Mouse (Mus musculus) bone marrow, adult 2 months (tissue): ENCODE results near the gene Agpat4.

Experiments
- CTCF ChIP-seq: fragments of 200-500 bp; IDR thresholded peaks from 2 replicates; pipeline ENCODE4 v1.5.1; 2011; ENCODE audit warnings: low read length, control low read depth; ENCODE audit not compliant: control insufficient read depth, insufficient read depth
- POLR2A ChIP-seq: fragments of 200-500 bp; IDR thresholded peaks from 2 replicates; pipeline ENCODE4 v1.6.1; 2011; ENCODE audit warnings: low read depth, mild to moderate bottlenecking, control low read depth, low read length, borderline replicate concordance; ENCODE audit not compliant: control insufficient read depth

DNA sequence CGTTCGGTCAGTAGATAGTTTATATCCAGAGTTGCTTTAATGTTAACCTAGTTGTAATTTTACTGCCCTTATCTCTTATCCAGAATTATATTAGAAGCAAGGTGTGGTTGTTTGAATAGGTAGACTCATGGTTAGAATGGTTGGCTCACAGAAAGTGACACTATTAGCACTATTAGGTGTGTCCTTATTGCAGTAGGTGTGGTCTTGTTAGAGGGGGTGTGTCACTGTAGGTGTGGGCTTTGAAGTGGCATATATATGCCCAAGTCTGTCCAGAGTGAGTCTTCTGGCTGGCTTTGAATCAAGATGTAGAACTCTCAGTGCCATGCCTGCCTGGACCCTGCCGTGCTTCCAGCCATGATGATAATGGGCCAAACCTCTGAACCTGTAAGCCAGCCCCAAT is 14.4 kb downstream of the Agpat4 start:
- TF ChIP-seq CTCF (no peak), POLR2A (no peak)
